Mouse (Mus musculus): ENCODE measurements around the gene Gm13290.
"Not testable (repeated sequence)": the region's sequence is repeated elsewhere in the genome, so short reads cannot be mapped to it uniquely, and the experiment has no call there.

Gene Gm13290

DNA sequence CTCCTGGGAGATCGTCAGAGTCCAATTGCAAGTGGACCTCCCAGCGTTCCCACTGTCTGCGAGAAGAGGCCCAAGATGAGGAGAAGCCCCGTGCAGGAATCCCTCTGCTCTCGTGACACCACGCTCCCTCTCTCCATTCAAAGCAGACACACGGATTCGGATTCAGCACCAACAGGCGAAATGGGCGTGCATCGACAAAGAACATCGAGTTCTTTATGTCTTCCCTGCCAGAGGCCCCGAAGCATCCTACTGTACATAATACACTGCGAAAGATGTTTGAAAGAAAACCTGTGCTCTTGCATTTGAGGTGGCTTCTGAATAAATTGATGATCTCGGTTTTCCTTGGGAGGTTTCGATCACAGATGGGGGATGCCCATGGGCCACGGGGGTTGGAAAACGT, 6.7 kb downstream of the Gm13290 start:
- in situ Hi-C loops (cut with MboI), result not testable (repeated sequence)

DNA sequence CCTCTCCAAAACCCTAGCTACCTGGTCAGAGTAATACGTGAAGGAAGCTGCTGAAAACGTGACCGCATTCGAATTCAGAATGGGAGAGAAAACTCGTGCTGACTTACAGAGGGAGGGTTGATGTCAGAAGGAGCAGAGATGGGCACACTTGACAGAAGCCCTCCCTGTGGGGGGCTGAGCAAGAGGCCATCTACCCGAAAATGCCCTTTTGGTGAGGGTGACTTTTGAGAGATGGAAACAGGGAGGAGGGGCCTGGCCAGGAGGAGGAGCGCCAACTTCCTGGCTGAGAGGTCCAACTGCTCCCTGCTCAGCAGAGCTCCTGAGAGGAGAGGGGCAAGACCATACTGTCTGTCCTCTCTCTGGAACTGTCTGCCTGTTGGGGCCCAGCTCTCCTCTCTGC, 8.2 kb downstream of the Gm13290 start, which contains the start of gene Ifnz:
Gene Ifnz (plus strand): TSS at position 301 of the 400 bp plus-strand sequence.
- in situ Hi-C loops (cut with MboI), result not testable (repeated sequence)

DNA sequence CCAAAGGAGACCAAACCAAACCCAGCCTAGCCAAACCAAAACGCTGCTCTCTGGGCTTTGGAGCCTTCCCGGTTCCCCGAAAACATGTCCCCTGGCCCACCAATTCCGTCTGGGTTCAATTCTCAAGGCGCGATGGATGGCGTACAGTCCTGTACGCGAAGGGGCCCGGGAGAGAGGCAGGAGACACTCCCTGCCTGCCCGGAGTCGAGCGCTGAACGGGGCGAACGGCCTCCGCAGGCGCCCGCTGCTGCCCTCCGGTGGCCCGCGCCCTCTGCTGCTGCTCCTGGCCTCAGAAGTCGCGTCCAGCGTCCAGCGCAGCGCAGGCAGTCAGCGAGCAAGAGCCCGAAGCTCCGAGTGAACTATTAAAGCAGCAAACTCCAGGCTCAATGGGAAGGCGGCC, 8.7 kb downstream of the Gm13290 start:
- in situ Hi-C loops (cut with MboI), result not testable (repeated sequence)

DNA sequence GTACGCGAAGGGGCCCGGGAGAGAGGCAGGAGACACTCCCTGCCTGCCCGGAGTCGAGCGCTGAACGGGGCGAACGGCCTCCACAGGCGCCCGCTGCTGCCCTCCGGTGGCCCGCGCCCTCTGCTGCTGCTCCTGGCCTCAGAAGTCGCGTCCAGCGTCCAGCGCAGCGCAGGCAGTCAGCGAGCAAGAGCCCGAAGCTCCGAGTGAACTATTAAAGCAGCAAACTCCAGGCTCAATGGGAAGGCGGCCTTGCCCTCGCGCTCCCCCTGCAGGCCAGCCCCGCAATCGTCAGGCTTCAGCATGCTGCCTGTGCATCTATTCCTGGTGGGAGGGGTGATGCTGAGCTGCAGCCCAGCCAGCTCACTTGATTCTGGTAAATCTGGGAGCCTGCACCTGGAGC, 11.8 kb downstream of the Gm13290 start, which contains the start of gene Gm13276:
Gene Gm13276 (plus strand): TSS at position 301 of the 400 bp plus-strand sequence.
- in situ Hi-C loops (cut with MboI), result not testable (repeated sequence)

DNA sequence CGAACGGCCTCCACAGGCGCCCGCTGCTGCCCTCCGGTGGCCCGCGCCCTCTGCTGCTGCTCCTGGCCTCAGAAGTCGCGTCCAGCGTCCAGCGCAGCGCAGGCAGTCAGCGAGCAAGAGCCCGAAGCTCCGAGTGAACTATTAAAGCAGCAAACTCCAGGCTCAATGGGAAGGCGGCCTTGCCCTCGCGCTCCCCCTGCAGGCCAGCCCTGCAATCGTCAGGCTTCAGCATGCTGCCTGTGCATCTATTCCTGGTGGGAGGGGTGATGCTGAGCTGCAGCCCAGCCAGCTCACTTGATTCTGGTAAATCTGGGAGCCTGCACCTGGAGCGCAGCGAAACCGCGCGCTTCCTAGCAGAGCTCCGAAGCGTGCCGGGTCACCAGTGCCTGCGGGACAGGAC, 14.8 kb downstream of the Gm13290 start, which contains the start of gene Gm13277:
Gene Gm13277 (plus strand): TSS at position 231 of the 400 bp plus-strand sequence.
- in situ Hi-C loops (cut with MboI), result not testable (repeated sequence)

DNA sequence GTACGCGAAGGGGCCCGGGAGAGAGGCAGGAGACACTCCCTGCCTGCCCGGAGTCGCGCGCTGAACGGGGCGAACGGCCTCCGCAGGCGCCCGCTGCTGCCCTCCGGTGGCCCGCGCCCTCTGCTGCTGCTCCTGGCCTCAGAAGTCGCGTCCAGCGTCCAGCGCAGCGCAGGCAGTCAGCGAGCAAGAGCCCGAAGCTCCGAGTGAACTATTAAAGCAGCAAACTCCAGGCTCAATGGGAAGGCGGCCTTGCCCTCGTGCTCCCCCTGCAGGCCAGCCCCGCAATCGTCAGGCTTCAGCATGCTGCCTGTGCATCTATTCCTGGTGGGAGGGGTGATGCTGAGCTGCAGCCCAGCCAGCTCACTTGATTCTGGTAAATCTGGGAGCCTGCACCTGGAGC, 17.6 kb downstream of the Gm13290 start, which contains the start of gene Gm13278:
Gene Gm13278 (plus strand): TSS at position 301 of the 400 bp plus-strand sequence.
- in situ Hi-C loops (cut with MboI), result not testable (repeated sequence)

DNA sequence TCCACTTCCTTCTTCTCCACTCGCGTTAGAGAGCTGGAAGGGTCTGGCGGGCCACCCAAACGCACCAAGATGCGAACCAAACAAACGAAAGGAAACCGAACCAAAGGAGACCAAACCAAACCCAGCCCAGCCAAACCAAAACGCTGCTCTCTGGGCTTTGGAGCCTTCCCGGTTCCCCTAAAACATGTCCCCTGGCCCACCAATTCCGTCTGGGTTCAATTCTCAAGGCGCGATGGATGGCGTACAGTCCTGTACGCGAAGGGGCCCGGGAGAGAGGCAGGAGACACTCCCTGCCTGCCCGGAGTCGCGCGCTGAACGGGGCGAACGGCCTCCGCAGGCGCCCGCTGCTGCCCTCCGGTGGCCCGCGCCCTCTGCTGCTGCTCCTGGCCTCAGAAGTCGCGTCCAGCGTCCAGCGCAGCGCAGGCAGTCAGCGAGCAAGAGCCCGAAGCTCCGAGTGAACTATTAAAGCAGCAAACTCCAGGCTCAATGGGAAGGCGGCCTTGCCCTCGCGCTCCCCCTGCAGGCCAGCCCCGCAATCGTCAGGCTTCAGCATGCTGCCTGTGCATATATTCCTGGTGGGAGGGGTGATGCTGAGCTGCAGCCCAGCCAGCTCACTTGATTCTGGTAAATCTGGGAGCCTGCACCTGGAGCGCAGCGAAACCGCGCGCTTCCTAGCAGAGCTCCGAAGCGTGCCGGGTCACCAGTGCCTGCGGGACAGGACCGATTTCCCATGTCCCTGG, 20.5 kb downstream of the Gm13290 start, which contains the start of gene Gm13275:
Gene Gm13275 (plus strand): TSS at position 552 of the 740 bp plus-strand sequence.
- in situ Hi-C loops (cut with MboI), result not testable (repeated sequence)

DNA sequence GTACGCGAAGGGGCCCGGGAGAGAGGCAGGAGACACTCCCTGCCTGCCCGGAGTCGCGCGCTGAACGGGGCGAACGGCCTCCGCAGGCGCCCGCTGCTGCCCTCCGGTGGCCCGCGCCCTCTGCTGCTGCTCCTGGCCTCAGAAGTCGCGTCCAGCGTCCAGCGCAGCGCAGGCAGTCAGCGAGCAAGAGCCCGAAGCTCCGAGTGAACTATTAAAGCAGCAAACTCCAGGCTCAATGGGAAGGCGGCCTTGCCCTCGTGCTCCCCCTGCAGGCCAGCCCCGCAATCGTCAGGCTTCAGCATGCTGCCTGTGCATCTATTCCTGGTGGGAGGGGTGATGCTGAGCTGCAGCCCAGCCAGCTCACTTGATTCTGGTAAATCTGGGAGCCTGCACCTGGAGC, 23.5 kb downstream of the Gm13290 start, which contains the start of gene Gm13279:
Gene Gm13279 (plus strand): TSS at position 301 of the 400 bp plus-strand sequence.
- in situ Hi-C loops (cut with MboI), result not testable (repeated sequence)

DNA sequence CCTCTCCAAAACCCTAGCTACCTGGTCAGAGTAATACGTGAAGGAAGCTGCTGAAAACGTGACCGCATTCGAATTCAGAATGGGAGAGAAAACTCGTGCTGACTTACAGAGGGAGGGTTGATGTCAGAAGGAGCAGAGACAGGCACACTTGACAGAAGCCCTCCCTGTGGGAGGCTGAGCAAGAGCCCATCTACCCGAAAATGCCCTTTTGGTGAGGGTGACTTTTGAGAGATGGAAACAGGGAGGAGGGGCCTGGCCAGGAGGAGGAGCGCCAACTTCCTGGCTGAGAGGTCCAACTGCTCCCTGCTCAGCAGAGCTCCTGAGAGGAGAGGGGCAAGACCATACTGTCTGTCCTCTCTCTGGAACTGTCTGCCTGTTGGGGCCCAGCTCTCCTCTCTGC, 25.7 kb downstream of the Gm13290 start, which contains the start of gene Gm13285:
Gene Gm13285 (plus strand): TSS at position 301 of the 400 bp plus-strand sequence.
- in situ Hi-C loops (cut with MboI), result not testable (repeated sequence)

DNA sequence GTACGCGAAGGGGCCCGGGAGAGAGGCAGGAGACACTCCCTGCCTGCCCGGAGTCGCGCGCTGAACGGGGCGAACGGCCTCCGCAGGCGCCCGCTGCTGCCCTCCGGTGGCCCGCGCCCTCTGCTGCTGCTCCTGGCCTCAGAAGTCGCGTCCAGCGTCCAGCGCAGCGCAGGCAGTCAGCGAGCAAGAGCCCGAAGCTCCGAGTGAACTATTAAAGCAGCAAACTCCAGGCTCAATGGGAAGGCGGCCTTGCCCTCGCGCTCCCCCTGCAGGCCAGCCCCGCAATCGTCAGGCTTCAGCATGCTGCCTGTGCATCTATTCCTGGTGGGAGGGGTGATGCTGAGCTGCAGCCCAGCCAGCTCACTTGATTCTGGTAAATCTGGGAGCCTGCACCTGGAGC, 29.3 kb downstream of the Gm13290 start, which contains the start of gene Gm13287:
Gene Gm13287 (plus strand): TSS at position 301 of the 400 bp plus-strand sequence.
- in situ Hi-C loops (cut with MboI), result not testable (repeated sequence)

DNA sequence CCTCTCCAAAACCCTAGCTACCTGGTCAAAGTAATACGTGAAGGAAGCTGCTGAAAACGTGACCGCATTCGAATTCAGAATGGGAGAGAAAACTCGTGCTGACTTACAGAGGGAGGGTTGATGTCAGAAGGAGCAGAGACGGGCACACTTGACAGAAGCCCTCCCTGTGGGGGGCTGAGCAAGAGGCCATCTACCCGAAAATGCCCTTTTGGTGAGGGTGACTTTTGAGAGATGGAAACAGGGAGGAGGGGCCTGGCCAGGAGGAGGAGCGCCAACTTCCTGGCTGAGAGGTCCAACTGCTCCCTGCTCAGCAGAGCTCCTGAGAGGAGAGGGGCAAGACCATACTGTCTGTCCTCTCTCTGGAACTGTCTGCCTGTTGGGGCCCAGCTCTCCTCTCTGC, 31.6 kb downstream of the Gm13290 start, which contains the start of gene Gm13288:
Gene Gm13288 (plus strand): TSS at position 301 of the 400 bp plus-strand sequence.
- in situ Hi-C loops (cut with MboI), result not testable (repeated sequence)

DNA sequence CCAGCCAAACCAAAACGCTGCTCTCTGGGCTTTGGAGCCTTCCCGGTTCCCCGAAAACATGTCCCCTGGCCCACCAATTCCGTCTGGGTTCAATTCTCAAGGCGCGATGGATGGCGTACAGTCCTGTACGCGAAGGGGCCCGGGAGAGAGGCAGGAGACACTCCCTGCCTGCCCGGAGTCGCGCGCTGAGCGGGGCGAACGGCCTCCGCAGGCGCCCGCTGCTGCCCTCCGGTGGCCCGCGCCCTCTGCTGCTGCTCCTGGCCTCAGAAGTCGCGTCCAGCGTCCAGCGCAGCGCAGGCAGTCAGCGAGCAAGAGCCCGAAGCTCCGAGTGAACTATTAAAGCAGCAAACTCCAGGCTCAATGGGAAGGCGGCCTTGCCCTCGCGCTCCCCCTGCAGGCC, 32.1 kb downstream of the Gm13290 start:
- in situ Hi-C loops (cut with MboI), result not testable (repeated sequence)

DNA sequence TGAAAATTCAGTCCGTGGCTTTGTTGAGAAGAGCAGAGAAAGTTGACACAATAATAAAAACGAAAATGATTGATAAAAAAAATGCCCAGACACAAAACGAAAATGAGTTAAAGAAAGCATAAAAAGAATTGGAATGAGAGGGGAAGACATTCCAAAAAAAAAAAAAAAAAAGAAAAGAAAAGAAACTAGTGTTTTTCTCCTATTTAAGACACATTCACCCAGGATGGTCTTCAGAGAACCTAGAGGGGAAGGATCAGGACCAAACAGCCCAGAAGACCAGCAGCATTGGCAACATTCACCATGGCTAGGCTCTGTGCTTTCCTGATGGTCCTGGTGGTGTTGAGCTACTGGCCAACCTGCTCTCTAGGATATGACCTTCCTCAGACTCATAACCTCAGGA, 42.3 kb downstream of the Gm13290 start, which contains the start of gene Ifna7:
Gene Ifna7 (plus strand): TSS at position 301 of the 400 bp plus-strand sequence.
- in situ Hi-C loops (cut with MboI), result no loop called here

DNA sequence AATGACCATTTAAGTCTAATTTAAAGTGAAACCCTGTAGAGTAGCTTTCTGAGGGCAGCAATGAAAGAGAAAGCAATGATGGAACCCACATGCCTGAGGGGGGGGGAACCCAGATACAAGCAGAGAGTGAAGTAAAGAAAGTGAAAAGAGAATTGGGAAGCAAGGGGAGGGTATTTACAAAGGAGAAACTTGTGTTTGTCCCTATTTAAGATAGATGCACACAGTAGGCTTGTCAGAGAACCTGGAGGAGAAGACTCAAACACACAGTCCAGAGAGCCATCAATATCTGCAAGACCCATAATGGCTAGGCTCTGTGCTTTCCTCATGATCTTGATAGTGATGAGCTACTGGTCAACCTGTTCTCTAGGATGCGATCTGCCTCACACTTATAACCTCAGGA, 46.0 kb downstream of the Gm13290 start, which contains the start of gene Ifna11:
Gene Ifna11 (plus strand): TSS at position 301 of the 400 bp plus-strand sequence.
- in situ Hi-C loops (cut with MboI), result no loop called here

DNA sequence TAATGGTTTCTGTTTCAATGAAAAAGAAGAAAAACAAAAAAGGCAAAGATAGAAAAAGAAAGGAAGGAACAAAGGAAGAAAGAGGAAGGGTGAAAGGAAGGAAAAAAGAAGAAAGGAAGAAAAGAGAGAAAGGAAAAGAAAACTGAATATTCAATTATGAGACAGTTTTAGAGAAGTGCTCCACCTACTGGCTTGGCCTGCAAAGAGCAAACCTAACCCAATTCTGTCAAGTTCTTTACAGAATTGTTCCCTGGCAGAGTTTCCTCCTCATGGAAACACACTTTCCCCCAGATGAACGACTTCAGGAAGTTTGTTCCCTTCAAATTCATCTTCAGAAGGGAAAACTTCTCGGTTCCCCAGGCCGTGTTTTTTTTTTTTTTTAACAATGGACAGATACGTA, 49.4 kb downstream of the Gm13290 start:
- in situ Hi-C loops (cut with MboI), result no loop called here
